Mouse (Mus musculus): ENCODE measurements around the gene Tmem106c.

Gene Tmem106c

GRCm38 (mm10) chr15:97950240-97950639 lies 13.8 kb upstream of the Tmem106c start:
- in situ Hi-C loops (cut with MboI; ENCODE audit: unreplicated experiment in 2 of 2) = loop anchor here (25.0 kb wide), 3 partner anchors 212 to 763 kb away; partner anchors contain the start of genes Asb8 (in 1 of the 2) and Ccdc184 (in 1 of the 2)

GRCm38 (mm10) chr15:97952137-97952888 lies 11.7 kb upstream of the Tmem106c start:
- in situ Hi-C loops (cut with MboI; ENCODE audit: unreplicated experiment in 2 of 2) = loop anchor here (25.0 kb wide), 3 partner anchors 210 to 765 kb away; partner anchors contain the start of genes Asb8 (in 1 of the 2) and Ccdc184 (in 1 of the 2)

GRCm38 (mm10) chr15:97952889-97953189 lies 11.2 kb upstream of the Tmem106c start:
- in situ Hi-C loops (cut with MboI; ENCODE audit: unreplicated experiment in 2 of 2) = loop anchor here (25.0 kb wide), 3 partner anchors 209 to 766 kb away; partner anchors contain the start of genes Asb8 (in 1 of the 2) and Ccdc184 (in 1 of the 2)

- in situ Hi-C loops (cut with MboI; ENCODE audit: unreplicated experiment in 2 of 2) = loop anchor here (25.0 kb wide), 3 partner anchors 208 to 767 kb away; partner anchors contain the start of genes Asb8 (in 1 of the 2) and Ccdc184 (in 1 of the 2)
These were observed 9.3 kb upstream of the Tmem106c start for GRCm38 (mm10) chr15:97954671-97955070.

- in situ Hi-C loops (cut with MboI; ENCODE audit: unreplicated experiment in 2 of 2) = loop anchor here (25.0 kb wide), 3 partner anchors 207 to 768 kb away; partner anchors contain the start of genes Asb8 (in 1 of the 2) and Ccdc184 (in 1 of the 2)
These were observed 8.7 kb upstream of the Tmem106c start for GRCm38 (mm10) chr15:97955286-97955685.

GRCm38 (mm10) chr15:97955742-97956141 lies 8.3 kb upstream of the Tmem106c start:
- in situ Hi-C loops (cut with MboI; ENCODE audit: unreplicated experiment in 2 of 2) = loop anchor here (25.0 kb wide), 3 partner anchors 207 to 768 kb away; partner anchors contain the start of genes Asb8 (in 1 of the 2) and Ccdc184 (in 1 of the 2)

GRCm38 (mm10) chr15:97956416-97956815 lies 7.6 kb upstream of the Tmem106c start:
- in situ Hi-C loops (cut with MboI; ENCODE audit: unreplicated experiment in 2 of 2) = loop anchor here (25.0 kb wide), 3 partner anchors 206 to 769 kb away; partner anchors contain the start of genes Asb8 (in 1 of the 2) and Ccdc184 (in 1 of the 2)

GRCm38 (mm10) chr15:97963329-97963988 lies 541 bp upstream of the Tmem106c start:
- in situ Hi-C loops (cut with MboI; ENCODE audit: unreplicated experiment in 2 of 2) = loop anchor here (5.0 to 25.0 kb wide), 8 partner anchors 111 to 776 kb away; partner anchors contain the start of genes Asb8 (in 1 of the 2) and Ccdc184 (in 1 of the 2)

GRCm38 (mm10) chr15:97964836-97965187 lies 812 bp downstream of the Tmem106c start:
- in situ Hi-C loops (cut with MboI; ENCODE audit: unreplicated experiment in 2 of 2) = loop anchor here (5.0 to 25.0 kb wide), 8 partner anchors 113 to 778 kb away; partner anchors contain the start of genes Asb8 (in 1 of the 2) and Ccdc184 (in 1 of the 2)

GRCm38 (mm10) chr15:97965311-97966045 lies 1.5 kb downstream of the Tmem106c start:
- in situ Hi-C loops (cut with MboI; ENCODE audit: unreplicated experiment in 2 of 2) = loop anchor here (25.0 kb wide), 3 partner anchors 197 to 778 kb away; partner anchors contain the start of genes Asb8 (in 1 of the 2) and Ccdc184 (in 1 of the 2)

- in situ Hi-C loops (cut with MboI; ENCODE audit: unreplicated experiment in 2 of 2) = loop anchor here (25.0 kb wide), 3 partner anchors 192 to 783 kb away; partner anchors contain the start of genes Asb8 (in 1 of the 2) and Ccdc184 (in 1 of the 2)
These were observed 6.3 kb downstream of the Tmem106c start for GRCm38 (mm10) chr15:97970299-97970698.

GRCm38 (mm10) chr15:97972580-97972979 lies 8.6 kb downstream of the Tmem106c start:
- in situ Hi-C loops (cut with MboI; ENCODE audit: unreplicated experiment in 2 of 2) = loop anchor here (25.0 kb wide), 3 partner anchors 190 to 785 kb away; partner anchors contain the start of genes Asb8 (in 1 of the 2) and Ccdc184 (in 1 of the 2)

- in situ Hi-C loops (cut with MboI; ENCODE audit: unreplicated experiment in 2 of 2) = loop anchor here (25.0 kb wide), 3 partner anchors 189 to 786 kb away; partner anchors contain the start of genes Asb8 (in 1 of the 2) and Ccdc184 (in 1 of the 2)
These were observed 9.4 kb downstream of the Tmem106c start for GRCm38 (mm10) chr15:97973248-97974005.

- in situ Hi-C loops (cut with MboI; ENCODE audit: unreplicated experiment in 2 of 2) = loop anchor here in 1 of 2 experiments (25.0 kb wide), 1 partner anchor 1531 kb away; no protein-coding TSS in a partner anchor
These were observed 17.6 kb downstream of the Tmem106c start for GRCm38 (mm10) chr15:97981560-97981959.

- in situ Hi-C loops (cut with MboI; ENCODE audit: unreplicated experiment in 2 of 2) = loop anchor here in 1 of 2 experiments (25.0 kb wide), 1 partner anchor 1523 kb away; no protein-coding TSS in a partner anchor
These were observed 25.5 kb downstream of the Tmem106c start for GRCm38 (mm10) chr15:97989544-97989943.

GRCm38 (mm10) chr15:97990124-97990523 lies 26.1 kb downstream of the Tmem106c start:
- in situ Hi-C loops (cut with MboI; ENCODE audit: unreplicated experiment in 2 of 2) = loop anchor here in 1 of 2 experiments (25.0 kb wide), 1 partner anchor 1522 kb away; no protein-coding TSS in a partner anchor

- in situ Hi-C loops (cut with MboI; ENCODE audit: unreplicated experiment in 2 of 2) = loop anchor here in 1 of 2 experiments (25.0 kb wide), 1 partner anchor 1522 kb away; no protein-coding TSS in a partner anchor
These were observed 26.7 kb downstream of the Tmem106c start for GRCm38 (mm10) chr15:97990721-97991120.

GRCm38 (mm10) chr15:97991285-97991895 lies 27.4 kb downstream of the Tmem106c start:
- in situ Hi-C loops (cut with MboI; ENCODE audit: unreplicated experiment in 2 of 2) = loop anchor here in 1 of 2 experiments (25.0 kb wide), 1 partner anchor 1521 kb away; no protein-coding TSS in a partner anchor

Measured in v-Abl transformed pro-B cells (cell line).